Mouse (Mus musculus): ENCODE measurements at regions not wholly inside any gene's neighbourhood (a gene's known extent, or its start where the extent isn't known, plus 50 kb on each side); places are given as distances from the start of the nearest gene placed in this dataset.

- Histone ChIP-seq H3ac (ENCODE audit: control insufficient read depth, insufficient read length, low read depth) (no peak overlapping the region), H3K4me3 (ENCODE audit: insufficient read depth, poor library complexity, severe bottlenecking) (no peak overlapping the region), H3K27me3 (ENCODE audit: control insufficient read depth, insufficient read depth, insufficient read length) (peaks cover 16% of the 10 kb centered on the region), H3K79me3 (ENCODE audit: low read depth) (no peaks in the 10 kb centered on the region), H3K36me3 (ENCODE audit: control insufficient read depth, insufficient read depth) (no peaks in the 10 kb centered on the region), H3K79me2 (ENCODE audit: control insufficient read depth, insufficient read depth) (no peaks in the 10 kb centered on the region)
- TF ChIP-seq FOSL1 (IDR thresholded peaks at IDR 0.05; ENCODE audit: insufficient read depth, low read length, poor library complexity, severe bottlenecking) (no peak), CTCF (IDR thresholded peaks at IDR 0.05; ENCODE audit: control insufficient read depth, insufficient read depth, insufficient read length) (no peak), MAX (IDR thresholded peaks at IDR 0.05) (no peak), USF1 (IDR thresholded peaks at IDR 0.05; ENCODE audit: low read depth) (no peak)
These were observed 138.3 kb upstream of the Cadm1 start for GRCm38 (mm10) chr9:47391669-47392068.

- no peaks in the 10 kb centered on the region for H3K79me2 ChIP-seq (ENCODE audit: control insufficient read depth, insufficient read depth)
- no peaks in the 10 kb centered on the region for H3K36me3 ChIP-seq (ENCODE audit: control insufficient read depth, insufficient read depth)
- no peaks in the 10 kb centered on the region for H3K79me3 ChIP-seq (ENCODE audit: low read depth)
- no peak overlapping the region for H3ac ChIP-seq (ENCODE audit: control insufficient read depth, insufficient read length, low read depth)
- peaks cover 7% of the 10 kb centered on the region for H3K27me3 ChIP-seq (ENCODE audit: control insufficient read depth, insufficient read depth, insufficient read length)
- TF ChIP-seq CTCF (IDR thresholded peaks at IDR 0.05; ENCODE audit: control insufficient read depth, insufficient read depth, insufficient read length) (no peak), CEBPB (IDR thresholded peaks at IDR 0.05; ENCODE audit: low read depth) (no peak), USF1 (IDR thresholded peaks at IDR 0.05; ENCODE audit: low read depth) (no peak), MYOG (IDR thresholded peaks at IDR 0.05; ENCODE audit: control insufficient read depth, extremely low read depth, insufficient read length) (no peak), FOSL1 (IDR thresholded peaks at IDR 0.05; ENCODE audit: insufficient read depth, low read length, poor library complexity, severe bottlenecking) (no peak), MYOD1 (IDR thresholded peaks at IDR 0.05; ENCODE audit: control insufficient read depth, insufficient read length, low read depth) (no peak), MAX (IDR thresholded peaks at IDR 0.05) (no peak)
- H3K4me3 ChIP-seq (ENCODE audit: insufficient read depth, poor library complexity, severe bottlenecking) = no peak overlapping the region
These were observed 130.4 kb upstream of the Cadm1 start for GRCm38 (mm10) chr9:47399598-47399997.

DNA sequence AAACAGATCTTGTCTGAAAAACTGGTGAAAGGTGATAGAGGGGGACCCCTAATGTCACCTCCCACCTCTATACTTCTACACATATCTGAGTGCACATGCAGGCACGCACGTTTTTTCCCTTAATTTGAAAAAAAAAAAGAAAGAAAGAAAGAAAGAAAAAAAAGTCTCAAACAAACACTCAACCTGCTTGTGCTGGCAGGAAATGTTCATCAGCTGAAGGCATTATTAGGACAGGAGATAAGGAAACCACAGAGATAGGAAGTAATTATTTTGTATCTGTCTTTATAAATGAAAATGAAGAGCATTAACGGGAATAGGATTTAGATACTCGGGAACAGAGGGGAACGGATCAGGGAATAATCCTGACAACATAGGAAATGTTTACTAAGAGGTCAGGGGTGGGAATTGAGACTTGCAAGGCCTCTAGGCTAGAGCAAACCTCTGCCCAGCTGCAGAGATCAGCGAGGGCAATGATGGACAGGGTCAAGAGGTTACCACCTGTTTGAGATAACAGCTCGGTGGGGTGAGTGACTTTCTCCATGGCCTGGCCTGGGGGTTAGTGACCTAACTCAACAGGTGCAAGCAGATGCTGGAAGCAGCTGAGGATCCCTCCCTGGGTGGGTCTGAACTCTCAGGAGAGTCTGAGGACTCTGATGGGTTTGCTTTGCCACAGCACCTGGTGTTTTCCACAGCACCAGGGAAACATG, 129.7 kb upstream of the Cadm1 start:
- TF ChIP-seq USF1 (IDR thresholded peaks at IDR 0.05; ENCODE audit: low read depth) = no peak
- TF ChIP-seq MYOD1 (IDR thresholded peaks at IDR 0.05; ENCODE audit: control insufficient read depth, insufficient read length, low read depth) = peak; percentile 36
- no peak overlapping the region for H3ac ChIP-seq (ENCODE audit: control insufficient read depth, insufficient read length, low read depth)
- no peaks in the 10 kb centered on the region for H3K79me3 ChIP-seq (ENCODE audit: low read depth)
- H3K4me3 ChIP-seq (ENCODE audit: insufficient read depth, poor library complexity, severe bottlenecking) = no peak overlapping the region
- H3K27me3 ChIP-seq (ENCODE audit: control insufficient read depth, insufficient read depth, insufficient read length) = peaks cover 7% of the 10 kb centered on the region
- no peaks in the 10 kb centered on the region for H3K79me2 ChIP-seq (ENCODE audit: control insufficient read depth, insufficient read depth)
- H3K36me3 ChIP-seq (ENCODE audit: control insufficient read depth, insufficient read depth) = no peaks in the 10 kb centered on the region

DNA sequence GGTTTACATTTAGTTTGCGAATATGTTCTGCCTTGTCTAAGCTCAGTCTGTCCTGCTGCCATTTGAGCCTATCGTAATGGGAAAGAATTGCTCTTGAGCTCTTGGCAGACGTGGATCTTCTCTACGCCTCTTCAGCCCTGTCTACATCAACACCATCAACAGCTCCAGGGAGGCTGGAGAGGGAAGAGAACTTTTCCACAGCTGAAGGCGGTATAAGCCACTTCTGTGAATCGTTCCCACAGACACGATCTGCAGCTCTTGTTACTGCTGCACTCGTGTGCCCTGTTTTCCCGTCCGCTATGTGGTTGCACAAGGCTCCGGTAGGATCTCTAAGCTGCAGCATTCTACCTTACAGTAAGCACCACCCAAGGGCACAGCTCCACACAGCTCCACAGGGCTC, 128.5 kb upstream of the Cadm1 start:
- H3K27me3 ChIP-seq (ENCODE audit: control insufficient read depth, insufficient read depth, insufficient read length) = peaks cover 7% of the 10 kb centered on the region
- no peaks in the 10 kb centered on the region for H3K36me3 ChIP-seq (ENCODE audit: control insufficient read depth, insufficient read depth)
- no peaks in the 10 kb centered on the region for H3K79me2 ChIP-seq (ENCODE audit: control insufficient read depth, insufficient read depth)
- TF ChIP-seq USF1 (IDR thresholded peaks at IDR 0.05; ENCODE audit: low read depth) (no peak), CEBPB (IDR thresholded peaks at IDR 0.05; ENCODE audit: low read depth) (no peak)
- H3K79me3 ChIP-seq (ENCODE audit: low read depth) = no peaks in the 10 kb centered on the region
- no peak overlapping the region for H3ac ChIP-seq (ENCODE audit: control insufficient read depth, insufficient read length, low read depth)
- no peak overlapping the region for H3K4me3 ChIP-seq (ENCODE audit: insufficient read depth, poor library complexity, severe bottlenecking)

DNA sequence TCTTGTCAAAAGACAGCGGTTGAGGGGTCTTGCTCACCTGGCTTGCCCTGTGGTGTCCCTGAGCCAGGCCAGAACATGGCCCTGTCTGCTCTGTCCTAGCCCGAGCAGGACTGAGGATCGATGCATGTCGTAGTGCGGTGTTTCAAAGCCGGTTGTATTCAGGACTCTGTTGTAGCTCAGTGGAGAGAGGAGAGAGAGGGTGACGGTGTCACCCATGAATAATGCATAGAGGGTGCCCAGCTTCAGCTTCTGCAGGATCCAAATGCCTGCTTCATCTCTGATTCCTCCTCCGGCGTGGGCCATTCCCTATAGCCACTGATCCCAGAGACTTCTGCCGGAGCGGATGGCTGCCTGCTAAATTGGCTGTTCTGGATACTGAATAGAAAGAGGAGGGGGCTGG, 126.7 kb upstream of the Cadm1 start:
- Histone ChIP-seq H3K79me3 (ENCODE audit: low read depth) (no peaks in the 10 kb centered on the region), H3K27me3 (ENCODE audit: control insufficient read depth, insufficient read depth, insufficient read length) (peaks cover 3% of the 10 kb centered on the region), H3K4me3 (ENCODE audit: insufficient read depth, poor library complexity, severe bottlenecking) (no peak overlapping the region), H3K79me2 (ENCODE audit: control insufficient read depth, insufficient read depth) (no peaks in the 10 kb centered on the region), H3ac (ENCODE audit: control insufficient read depth, insufficient read length, low read depth) (no peak overlapping the region), H3K36me3 (ENCODE audit: control insufficient read depth, insufficient read depth) (no peaks in the 10 kb centered on the region)
- TF ChIP-seq MYOD1 (IDR thresholded peaks at IDR 0.05; ENCODE audit: control insufficient read depth, insufficient read length, low read depth) = no peak
- TF ChIP-seq CEBPB (IDR thresholded peaks at IDR 0.05; ENCODE audit: low read depth) = no peak
- no peak for TF ChIP-seq MYOG (IDR thresholded peaks at IDR 0.05; ENCODE audit: control insufficient read depth, extremely low read depth, insufficient read length)
- no peak for TF ChIP-seq USF1 (IDR thresholded peaks at IDR 0.05; ENCODE audit: low read depth)

GRCm38 (mm10) chr9:47404821-47405220, 125.2 kb upstream of the Cadm1 start:
- H3K79me3 ChIP-seq (ENCODE audit: low read depth) = no peaks in the 10 kb centered on the region
- TF ChIP-seq MYOD1 (IDR thresholded peaks at IDR 0.05; ENCODE audit: control insufficient read depth, insufficient read length, low read depth) = peak; percentile 81
- no peak for TF ChIP-seq FOSL1 (IDR thresholded peaks at IDR 0.05; ENCODE audit: insufficient read depth, low read length, poor library complexity, severe bottlenecking)
- peaks cover 3% of the 10 kb centered on the region for H3K27me3 ChIP-seq (ENCODE audit: control insufficient read depth, insufficient read depth, insufficient read length)
- H3ac ChIP-seq (ENCODE audit: control insufficient read depth, insufficient read length, low read depth) = no peak overlapping the region
- no peaks in the 10 kb centered on the region for H3K36me3 ChIP-seq (ENCODE audit: control insufficient read depth, insufficient read depth)
- H3K4me3 ChIP-seq (ENCODE audit: insufficient read depth, poor library complexity, severe bottlenecking) = no peak overlapping the region
- H3K79me2 ChIP-seq (ENCODE audit: control insufficient read depth, insufficient read depth) = no peaks in the 10 kb centered on the region
